Mouse (Mus musculus) forebrain, embryonic 13.5 days (tissue): ENCODE data around the gene Glmp. TPM values are rescaled to one million over a fixed set of nuclear protein-coding genes. Genes with fewer than 3 reads are reported as not detected.
"Not testable (repeated sequence)": the region's sequence is repeated elsewhere in the genome, so short reads cannot be mapped to it uniquely, and the experiment has no call there.

Experiments
- ATAC-seq: fragments of 200-750 bp; cut with Nextera tagmentation; 2 replicates; pipeline ENCODE4 v1.8.0; 2017
- H3K27ac ChIP-seq: fragments of 300-500 bp; sonication (generic); 2 replicates; pipeline ENCODE4 v1.5.1; 2015; ENCODE audit warnings: inconsistent platforms, mild to moderate bottlenecking, moderate library complexity
- H3K27me3 ChIP-seq: fragments of 300-500 bp; sonication (generic); 2 replicates; pipeline ENCODE4 v1.6.1; 2015; ENCODE audit warnings: mild to moderate bottlenecking, inconsistent platforms
- H3K36me3 ChIP-seq: fragments of 300-500 bp; sonication (generic); 2 replicates; pipeline ENCODE4 v1.6.1; 2015; ENCODE audit warnings: mild to moderate bottlenecking, inconsistent platforms; ENCODE audit not compliant: poor library complexity, severe bottlenecking
- H3K4me1 ChIP-seq: fragments of 300-500 bp; sonication (generic); 2 replicates; pipeline ENCODE4 v1.6.1; 2015; ENCODE audit warnings: inconsistent platforms
- H3K4me2 ChIP-seq: fragments of 300-500 bp; sonication (generic); 2 replicates; pipeline ENCODE4 v1.6.1; 2015; ENCODE audit warnings: inconsistent platforms, mild to moderate bottlenecking, moderate library complexity
- H3K4me3 ChIP-seq: fragments of 300-500 bp; sonication (generic); 2 replicates; pipeline ENCODE4 v1.5.1; 2015; ENCODE audit warnings: mild to moderate bottlenecking, inconsistent platforms
- H3K9ac ChIP-seq: fragments of 300-500 bp; sonication (generic); 2 replicates; pipeline ENCODE4 v1.6.1; 2015; ENCODE audit warnings: mild to moderate bottlenecking, inconsistent platforms
- H3K9me3 ChIP-seq: fragments of 300-500 bp; sonication (generic); replicated peaks from 2 replicates; pipeline ENCODE4 v1.6.1; 2016; ENCODE audit warnings: inconsistent platforms
- WGBS: fragments of 180-500 bp; shearing (Covaris S2); methylation state at CpG from one replicate; pipeline ENCODE4 v1.1.7; 2015; 5-methylcytosine and 5-hydroxymethylcytosine counted together
- polyA plus RNA-seq: library from polyadenylated mRNA; unstranded; fragments of >200 nt; fragmentation: Nextera tagmentation; extraction: Ambion mirVana; gene quantifications from 2 replicates; pipeline ENCODE4 v1.2.1, GENCODE M21; 2015

The Glmp gene
- 82.5 and 100 TPM in 2 replicates for polyA plus RNA-seq

GRCm38 (mm10) chr3:88324951-88325405, at the start of gene Glmp:
TSS of gene Glmp (plus strand) at chr3:88325023.
- H3K27ac ChIP-seq, result 0 out of 2 replicates have a peak within 1 kb of the TSS, but pooled peaks have one; percentile 3
- peak; percentile 88 for ATAC-seq

GRCm38 (mm10) chr3:88276121-88276520, 48.7 kb upstream of the Glmp start:
- no peak for ATAC-seq
- H3K9ac ChIP-seq, result no peak overlapping the region
- no peaks in the 10 kb centered on the region for H3K9me3 ChIP-seq
- WGBS, result 86% methylated on average over 2 of the region's 2 CpGs
- no peaks in the 10 kb centered on the region for H3K36me3 ChIP-seq
- H3K4me1 ChIP-seq, result no peaks in the 10 kb centered on the region
- no peak overlapping the region for H3K4me3 ChIP-seq
- no peak overlapping the region for H3K27ac ChIP-seq
- H3K27me3 ChIP-seq, result no peaks in the 10 kb centered on the region
- H3K4me2 ChIP-seq, result no peak overlapping the region

More at GRCm38 (mm10) chr3:88324951-88325405, at the start of gene Glmp:
- H3K4me3 ChIP-seq, result peak within 1 kb of the TSS; percentile 59
- H3K27me3 ChIP-seq, result no peaks in the 10 kb centered on the region
- peaks cover 11% of the 10 kb centered on the region for H3K4me1 ChIP-seq
- peaks cover 59% of the 10 kb centered on the region for H3K36me3 ChIP-seq
- peak within 1 kb of the TSS; percentile 81 for H3K4me2 ChIP-seq
- no peaks in the 10 kb centered on the region for H3K9me3 ChIP-seq
- H3K9ac ChIP-seq, result peak within 1 kb of the TSS; percentile 78
- WGBS, result 1% methylated on average over 10 of the region's 10 CpGs

- no peak overlapping the region for H3K9ac ChIP-seq
- H3K36me3 ChIP-seq, result no peaks in the 10 kb centered on the region
- H3K27ac ChIP-seq, result no peak overlapping the region
- no peaks in the 10 kb centered on the region for H3K4me1 ChIP-seq
- H3K27me3 ChIP-seq, result no peaks in the 10 kb centered on the region
- H3K4me3 ChIP-seq, result no peak overlapping the region
- no peak overlapping the region for H3K4me2 ChIP-seq
- 51% methylated on average over 7 of the region's 7 CpGs for WGBS
- no peaks in the 10 kb centered on the region for H3K9me3 ChIP-seq
- ATAC-seq, result no peak
Measured at GRCm38 (mm10) chr3:88276529-88277143, 48.2 kb upstream of the Glmp start.

GRCm38 (mm10) chr3:88280035-88280434, 44.8 kb upstream of the Glmp start:
- no peak overlapping the region for H3K4me2 ChIP-seq
- no peak overlapping the region for H3K27ac ChIP-seq
- no peak overlapping the region for H3K9ac ChIP-seq
- ATAC-seq, result no peak
- H3K4me1 ChIP-seq, result no peaks in the 10 kb centered on the region
- H3K4me3 ChIP-seq, result no peak overlapping the region
- H3K9me3 ChIP-seq, result no peaks in the 10 kb centered on the region
- no peaks in the 10 kb centered on the region for H3K36me3 ChIP-seq
- WGBS, result 94% methylated on average over 2 of the region's 2 CpGs
- no peaks in the 10 kb centered on the region for H3K27me3 ChIP-seq

- H3K27me3 ChIP-seq, H3K4me2 ChIP-seq, H3K9me3 ChIP-seq, H3K9ac ChIP-seq, H3K36me3 ChIP-seq, H3K4me1 ChIP-seq, H3K27ac ChIP-seq, H3K4me3 ChIP-seq, ATAC-seq: not testable (repeated sequence)
- WGBS, result 48% methylated on average over 11 of the region's 11 CpGs
Measured at GRCm38 (mm10) chr3:88281141-88281916, 43.5 kb upstream of the Glmp start.

GRCm38 (mm10) chr3:88284815-88285564, 39.8 kb upstream of the Glmp start:
- H3K36me3 ChIP-seq, H3K27ac ChIP-seq, H3K9me3 ChIP-seq, H3K9ac ChIP-seq, H3K4me1 ChIP-seq, H3K27me3 ChIP-seq, H3K4me2 ChIP-seq, ATAC-seq, H3K4me3 ChIP-seq: not testable (repeated sequence)
- 97% methylated on average over 14 of the region's 14 CpGs for WGBS

- not testable (repeated sequence) for H3K4me2 ChIP-seq, H3K4me3 ChIP-seq, H3K9me3 ChIP-seq, H3K4me1 ChIP-seq, ATAC-seq, H3K9ac ChIP-seq, H3K27ac ChIP-seq, H3K27me3 ChIP-seq, H3K36me3 ChIP-seq
- WGBS, result no CpG with 5 or more reads among the region's 2 CpGs
Measured at GRCm38 (mm10) chr3:88285565-88285895, 39.3 kb upstream of the Glmp start.

- Histone ChIP-seq H3K4me2 (no peak within 1 kb of the TSS), H3K9me3 (no peaks in the 10 kb centered on the region), H3K9ac (no peak within 1 kb of the TSS), H3K4me1 (no peaks in the 10 kb centered on the region), H3K4me3 (no peak within 1 kb of the TSS), H3K27me3 (no peaks in the 10 kb centered on the region), H3K36me3 (0 out of 2 replicates have a peak, but pooled peaks cover 3% of the 10 kb centered on the region), H3K27ac (no peak within 1 kb of the TSS)
- WGBS, result 99% methylated on average over 4 of the region's 4 CpGs
- ATAC-seq, result no peak
Measured at GRCm38 (mm10) chr3:88287110-88287509, 37.7 kb upstream of the Glmp start, which contains the start of gene Gm38392. TSS of gene Gm38392 (minus strand) at chr3:88287210.

- H3K4me1 ChIP-seq, ATAC-seq: not testable (repeated sequence)
- WGBS, result 70% methylated on average over 9 of the region's 10 CpGs
Measured at GRCm38 (mm10) chr3:88288133-88288713, 36.6 kb upstream of the Glmp start.

GRCm38 (mm10) chr3:88291970-88292369, 32.9 kb upstream of the Glmp start:
- H3K4me1 ChIP-seq, result peaks cover 8% of the 10 kb centered on the region
- no peak overlapping the region for H3K27ac ChIP-seq
- H3K36me3 ChIP-seq, result no peaks in the 10 kb centered on the region
- ATAC-seq, result no peak
- H3K27me3 ChIP-seq, result no peaks in the 10 kb centered on the region
- H3K4me2 ChIP-seq, result no peak overlapping the region
- no peak overlapping the region for H3K9ac ChIP-seq
- 37% methylated on average over 4 of the region's 4 CpGs for WGBS
- no peak overlapping the region for H3K4me3 ChIP-seq
- no peaks in the 10 kb centered on the region for H3K9me3 ChIP-seq

More at GRCm38 (mm10) chr3:88288133-88288713, 36.6 kb upstream of the Glmp start:
- H3K36me3 ChIP-seq, H3K9me3 ChIP-seq, H3K4me2 ChIP-seq, H3K9ac ChIP-seq, H3K27ac ChIP-seq, H3K4me3 ChIP-seq, H3K27me3 ChIP-seq: not testable (repeated sequence)

- ATAC-seq, H3K27me3 ChIP-seq, H3K27ac ChIP-seq, H3K9me3 ChIP-seq: not testable (repeated sequence)
- Histone ChIP-seq H3K4me1 (peaks cover 26% of the 10 kb centered on the region), H3K36me3 (peaks cover 15% of the 10 kb centered on the region), H3K4me3 (peak overlapping the region; percentile 76; the same call in 1 of the 2 replicates), H3K4me2 (peak overlapping the region; percentile 89), H3K9ac (peak overlapping the region; percentile 38; the same call in 1 of the 2 replicates)
- WGBS, result 85% methylated on average over 1 of the region's 1 CpGs
Measured at GRCm38 (mm10) chr3:88295272-88295671, 29.6 kb upstream of the Glmp start.
